Mouse (Mus musculus): Measurements from ENCODE around the gene C730034F03Rik.

GRCm38 (mm10) chr15:89426716-89427115 is 2.7 kb upstream of the C730034F03Rik start:
- TF ChIP-seq TAL1 (IDR thresholded peaks at IDR 0.05; ENCODE audit: low read length) (no peak), GATA1 (IDR thresholded peaks at IDR 0.05; ENCODE audit: low read length) (no peak)

Data from erythroblast, embryonic 14.5 days (primary cell).